ENCODE assay signal across 8 mouse cellular contexts in the genomic region with DNA sequence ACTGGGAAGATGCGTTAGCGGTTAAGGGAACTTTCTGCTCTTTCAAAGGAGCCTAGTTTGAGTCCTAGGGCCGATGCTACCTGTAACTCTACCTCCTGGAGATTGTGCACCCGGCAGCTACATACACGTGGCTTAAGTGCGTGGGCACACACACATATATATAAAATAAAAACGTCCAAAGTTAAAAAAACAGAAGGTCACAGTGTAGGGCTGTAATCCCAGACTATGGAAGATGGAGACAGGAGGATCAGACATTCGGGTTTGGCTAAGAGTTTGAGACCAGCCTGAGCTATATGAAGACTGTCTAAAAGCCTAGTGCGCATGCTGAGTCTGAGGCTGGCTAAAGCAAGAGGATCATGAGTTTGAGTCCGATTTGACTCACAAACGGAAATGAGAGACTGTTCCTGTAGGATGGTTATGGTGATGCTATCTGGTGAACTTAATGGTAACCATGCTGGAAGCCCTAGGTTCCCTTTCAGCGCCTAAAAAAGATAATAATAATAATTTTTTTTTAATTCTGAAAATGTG. TPM values are rescaled to one million over a fixed set of nuclear protein-coding genes. Genes with fewer than 3 reads are reported as not detected.
DNase-seq lines count a peak whose midpoint lies in the region; ATAC-seq and TF ChIP-seq lines count a peak whose summit lies in the region.

No protein-coding gene starts in this region.

- no peaks in the 10 kb centered on the region for H3K27me3 ChIP-seq in testis, adult 2 months (ENCODE audit: control insufficient read depth, insufficient read depth, low read length)
- H3K27me3 ChIP-seq in forebrain, embryonic 10.5 days (ENCODE audit: poor library complexity, severe bottlenecking): no peaks in the 10 kb centered on the region
- no peaks in the 10 kb centered on the region for H3K27me3 ChIP-seq in liver, embryonic 12.5 days (replicated peaks)

- DNase-seq in testis, postnatal 10 days (ENCODE audit: low spot score): no peak
- no peak for DNase-seq in forebrain, embryonic 10.5 days (ENCODE audit: extremely low spot score, low spot score)
- DNase-seq in natural killer cell, adult 2 months (ENCODE audit: low spot score in 2 of 2): no peak
- DNase-seq in frontal cortex, postnatal 36 days (ENCODE audit: low spot score in 2 of 2): no peak
- no peak for DNase-seq in thymus, postnatal 14 days

- peak overlapping the region; percentile 76 for H3K9ac ChIP-seq in liver, embryonic 12.5 days

- no peak for ATAC-seq in liver, embryonic 12.5 days
- no peak for ATAC-seq in granulocyte monocyte progenitor cell, adult 5-6 weeks (replicated peaks; ENCODE audit: poor library complexity, severe bottlenecking)

- peak overlapping the region; percentile 94 for H3K4me2 ChIP-seq in liver, embryonic 12.5 days

- TF ChIP-seq POLR2A in testis, adult 2 months (IDR thresholded peaks at IDR 0.05; ENCODE audit: control insufficient read depth, low read depth, low read length): no peak

- H3K4me1 ChIP-seq in testis, adult 2 months (ENCODE audit: control insufficient read depth, insufficient read depth, low read length): peaks cover 4% of the 10 kb centered on the region
- peaks cover 33% of the 10 kb centered on the region for H3K4me1 ChIP-seq in forebrain, embryonic 10.5 days
- peaks cover 38% of the 10 kb centered on the region for H3K4me1 ChIP-seq in liver, embryonic 12.5 days

- no peak for TF ChIP-seq CTCF in testis, adult 2 months (IDR thresholded peaks at IDR 0.05; ENCODE audit: control insufficient read depth, insufficient read depth, insufficient replicate concordance, low read depth, low read length)

- peak overlapping the region; percentile 84 for H3K4me3 ChIP-seq in testis, adult 2 months (ENCODE audit: control insufficient read depth, low read depth, low read length)
- H3K4me3 ChIP-seq in forebrain, embryonic 10.5 days: peak overlapping the region; percentile 95
- H3K4me3 ChIP-seq in liver, embryonic 12.5 days: peak overlapping the region; percentile 93

- H3K27ac ChIP-seq in testis, adult 2 months (ENCODE audit: control insufficient read depth, insufficient read depth, low read depth, low read length): peak overlapping the region; percentile 88
- peak overlapping the region; percentile 94 for H3K27ac ChIP-seq in forebrain, embryonic 10.5 days
- peak overlapping the region; percentile 94 for H3K27ac ChIP-seq in liver, embryonic 12.5 days

- WGBS in forebrain, embryonic 10.5 days: 11% methylated on average over 12 of the region's 12 CpGs
- whole genome bisulfite sequencing in liver, embryonic 12.5 days (ENCODE audit: insufficient replicate concordance): 11% methylated on average over 12 of the region's 12 CpGs

- H3K36me3 ChIP-seq in testis, adult 2 months (ENCODE audit: control insufficient read depth, insufficient read depth, low read length): no peaks in the 10 kb centered on the region
- H3K36me3 ChIP-seq in forebrain, embryonic 10.5 days (replicated peaks): peaks cover 31% of the 10 kb centered on the region
- peaks cover 30% of the 10 kb centered on the region for H3K36me3 ChIP-seq in liver, embryonic 12.5 days

- no peaks in the 10 kb centered on the region for H3K9me3 ChIP-seq in forebrain, embryonic 10.5 days
- no peaks in the 10 kb centered on the region for H3K9me3 ChIP-seq in liver, embryonic 12.5 days (replicated peaks)

RNA-seq across cellular contexts. Expression of a gene that starts 0.7 kb away (rescaled TPM):
- polyA plus RNA-seq in testis, adult 2 months (2012; rRNA removed): 5.6 and 5.8 TPM in 2 replicates
- polyA plus RNA-seq in forebrain, embryonic 10.5 days (2016; fragmentation: Nextera tagmentation; extraction: Ambion mirVana): 82.4 and 83.6 TPM in 2 replicates
- 75.0 and 76.1 TPM in 2 replicates for polyA plus RNA-seq in liver, embryonic 12.5 days (2016; fragmentation: Nextera tagmentation; extraction: Ambion mirVana)
- 179 and 257 TPM in 2 replicates for total RNA-seq in granulocyte monocyte progenitor cell, adult 5-6 weeks (2014; fragmentation: Nextera tagmentation)
- 252 and 259 TPM in 2 replicates for total RNA-seq in granulocyte monocyte progenitor cell, adult 5-6 weeks (2017)

RNA-seq across cellular contexts. Expression of a gene that starts 0.9 kb away (rescaled TPM):
- polyA plus RNA-seq in testis, adult 2 months (2012; rRNA removed): 35.1 and 48.1 TPM in 2 replicates
- polyA plus RNA-seq in forebrain, embryonic 10.5 days (2016; fragmentation: Nextera tagmentation; extraction: Ambion mirVana): 44.8 and 45.3 TPM in 2 replicates
- 26.1 and 30.6 TPM in 2 replicates for polyA plus RNA-seq in liver, embryonic 12.5 days (2016; fragmentation: Nextera tagmentation; extraction: Ambion mirVana)
- 48.4 and 72.7 TPM in 2 replicates for total RNA-seq in granulocyte monocyte progenitor cell, adult 5-6 weeks (2014; fragmentation: Nextera tagmentation)
- 20.9 and 25.0 TPM in 2 replicates for total RNA-seq in granulocyte monocyte progenitor cell, adult 5-6 weeks (2017)

RNA-seq across cellular contexts. Expression of a gene that starts 6.8 kb away (rescaled TPM):
- 31.1 and 33.9 TPM in 2 replicates for polyA plus RNA-seq in testis, adult 2 months (2012; rRNA removed)
- polyA plus RNA-seq in forebrain, embryonic 10.5 days (2016; fragmentation: Nextera tagmentation; extraction: Ambion mirVana): 503 and 517 TPM in 2 replicates
- 144 and 147 TPM in 2 replicates for polyA plus RNA-seq in liver, embryonic 12.5 days (2016; fragmentation: Nextera tagmentation; extraction: Ambion mirVana)
- total RNA-seq in granulocyte monocyte progenitor cell, adult 5-6 weeks (2014; fragmentation: Nextera tagmentation): 214 and 260 TPM in 2 replicates
- total RNA-seq in granulocyte monocyte progenitor cell, adult 5-6 weeks (2017): 202 and 229 TPM in 2 replicates

RNA-seq across cellular contexts. Expression of a gene that starts 6.9 kb away (rescaled TPM):
- 52.9 and 58.1 TPM in 2 replicates for polyA plus RNA-seq in testis, adult 2 months (2012; rRNA removed)
- 190 and 197 TPM in 2 replicates for polyA plus RNA-seq in forebrain, embryonic 10.5 days (2016; fragmentation: Nextera tagmentation; extraction: Ambion mirVana)
- 69.7 and 74.0 TPM in 2 replicates for polyA plus RNA-seq in liver, embryonic 12.5 days (2016; fragmentation: Nextera tagmentation; extraction: Ambion mirVana)
- total RNA-seq in granulocyte monocyte progenitor cell, adult 5-6 weeks (2014; fragmentation: Nextera tagmentation): 77.5 and 111 TPM in 2 replicates
- 110 and 118 TPM in 2 replicates for total RNA-seq in granulocyte monocyte progenitor cell, adult 5-6 weeks (2017)

RNA-seq across cellular contexts. Expression of a gene that starts 12.8 kb away (rescaled TPM):
- 4.8 and 5.5 TPM in 2 replicates for polyA plus RNA-seq in testis, adult 2 months (2012; rRNA removed)
- not detected in 2 replicates for polyA plus RNA-seq in forebrain, embryonic 10.5 days (2016; fragmentation: Nextera tagmentation; extraction: Ambion mirVana)
- polyA plus RNA-seq in liver, embryonic 12.5 days (2016; fragmentation: Nextera tagmentation; extraction: Ambion mirVana): not detected in 2 replicates
- not detected in 2 replicates for total RNA-seq in granulocyte monocyte progenitor cell, adult 5-6 weeks (2014; fragmentation: Nextera tagmentation)
- 68.4 TPM in 1 of 2 replicates, not detected in the other for total RNA-seq in granulocyte monocyte progenitor cell, adult 5-6 weeks (2017)

Comparison
In these comparisons a context has a peak if more than half of its experiments do, and no peak if none do; other contexts are left out.
1. RNA of a gene that starts 0.7 kb away (polyA plus RNA-seq): 82.4 to 83.6 TPM in forebrain, embryonic 10.5 days and 75.0 to 76.1 TPM in liver, embryonic 12.5 days; 5.6 to 5.8 TPM in testis, adult 2 months; every median in the first group is over 10 times any median in the second.
2. Peak in every context shown above with its lines, with median percentiles within 50 percentile points of each other: H3K27ac ChIP-seq and H3K4me3 ChIP-seq.